Mouse (Mus musculus): ENCODE data around the gene Pheta2. TPM values are rescaled to one million over a fixed set of nuclear protein-coding genes. Genes with fewer than 3 reads are reported as not detected.
"Not testable (repeated sequence)": the region's sequence is repeated elsewhere in the genome, so short reads cannot be mapped to it uniquely, and the experiment has no call there.

Gene Pheta2
- polyA plus RNA-seq, 1 experiment from 2014 or later = 3.6 TPM

DNA sequence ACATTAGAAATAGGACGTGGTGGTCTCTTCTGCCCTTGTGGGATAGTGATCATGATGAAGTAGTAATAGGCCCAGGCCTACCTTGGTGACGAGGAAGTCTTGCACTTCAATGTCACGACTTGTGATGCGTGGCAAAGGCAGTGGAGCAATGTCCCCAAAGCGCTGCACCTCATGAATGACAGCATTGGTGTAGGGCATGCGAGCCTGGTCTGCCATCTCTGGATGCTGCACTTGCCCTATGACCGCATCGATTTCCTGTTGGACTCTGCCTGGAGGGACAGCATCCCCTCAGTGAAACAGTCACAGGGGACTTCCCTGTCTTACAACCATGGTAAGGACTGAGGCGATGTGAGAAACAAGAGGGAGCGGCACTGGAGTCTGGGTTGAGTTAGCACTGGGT, 51.2 kb downstream of the Pheta2 start:
- WGBS = 91% methylated on average over 10 of the region's 10 CpGs
- not testable (repeated sequence) for H3K36me3 ChIP-seq (replicated peaks; ENCODE audit: control insufficient read depth, insufficient read depth, low read depth, low read length); H3K4me1 ChIP-seq (ENCODE audit: control insufficient read depth, insufficient read depth, low read length); H3K27ac ChIP-seq (replicated peaks; ENCODE audit: low read depth, low read length); H3K9me3 ChIP-seq (replicated peaks; ENCODE audit: control insufficient read depth, low read length); DNase-seq (ENCODE audit: low spot score); H3K4me3 ChIP-seq (ENCODE audit: low read depth, low read length); H3K4me2 ChIP-seq (ENCODE audit: low read depth, low read length); H3K27me3 ChIP-seq (ENCODE audit: control insufficient read depth, insufficient read depth, low read length); ATAC-seq (replicated peaks; ENCODE audit: insufficient number of reproducible peaks, low FRiP score, low TSS enrichment, low read depth); H3K9ac ChIP-seq (replicated peaks; ENCODE audit: low read length)

- H3K4me3 ChIP-seq (ENCODE audit: low read depth, low read length); H3K9me3 ChIP-seq (replicated peaks; ENCODE audit: control insufficient read depth, low read length); ATAC-seq (replicated peaks; ENCODE audit: insufficient number of reproducible peaks, low FRiP score, low TSS enrichment, low read depth); H3K9ac ChIP-seq (replicated peaks; ENCODE audit: low read length); H3K4me2 ChIP-seq (ENCODE audit: low read depth, low read length); H3K27ac ChIP-seq (replicated peaks; ENCODE audit: low read depth, low read length); H3K36me3 ChIP-seq (replicated peaks; ENCODE audit: control insufficient read depth, insufficient read depth, low read depth, low read length); H3K4me1 ChIP-seq (ENCODE audit: control insufficient read depth, insufficient read depth, low read length); DNase-seq (ENCODE audit: low spot score); H3K27me3 ChIP-seq (ENCODE audit: control insufficient read depth, insufficient read depth, low read length): not testable (repeated sequence)
- WGBS = 82% methylated on average over 2 of the region's 2 CpGs
Observed at GRCm38 (mm10) chr15:82393922-82394321, 55.2 kb downstream of the Pheta2 start, which contains the start of gene Cyp2d11. Gene Cyp2d11, minus strand, starts transcription at chr15:82394022.

Small RNA genes within 50 kb of the gene (microRNA-seq; reads per million reads assigned to microRNA genes)
- not detected for gene Mir7684 (ENCODE audit: borderline number of aligned reads)

Other genes with a start within 250 kb of the Pheta2 start
- 19.9 and 21.0 TPM in 2 replicates for gene Ccdc134, start 211.0 kb upstream of the Pheta2 start, polyA plus RNA-seq (2014; fragmentation: Nextera tagmentation; extraction: Ambion mirVana)
- 105 and 109 TPM in 2 replicates for gene Srebf2, start 191.8 kb upstream of the Pheta2 start, polyA plus RNA-seq (2014; fragmentation: Nextera tagmentation; extraction: Ambion mirVana)
- 0.18 and 0.26 TPM in 2 replicates for gene Shisa8, start 126.1 kb upstream of the Pheta2 start, polyA plus RNA-seq (2014; fragmentation: Nextera tagmentation; extraction: Ambion mirVana)
- 0.42 TPM in 1 of 2 replicates, not detected in the other for gene Tnfrsf13c, start 114.6 kb upstream of the Pheta2 start, polyA plus RNA-seq (2014; fragmentation: Nextera tagmentation; extraction: Ambion mirVana)
- 86.4 and 92.5 TPM in 2 replicates for gene Cenpm, start 94.2 kb upstream of the Pheta2 start, polyA plus RNA-seq (2014; fragmentation: Nextera tagmentation; extraction: Ambion mirVana)
- 0.35 and 0.45 TPM in 2 replicates for gene 1500009C09Rik, start 86.5 kb upstream of the Pheta2 start, polyA plus RNA-seq (2014; fragmentation: Nextera tagmentation; extraction: Ambion mirVana)
- 66.3 and 66.7 TPM in 2 replicates for gene Sept3, start 64.0 kb upstream of the Pheta2 start, polyA plus RNA-seq (2014; fragmentation: Nextera tagmentation; extraction: Ambion mirVana)
- gene Wbp2nl, start 40.0 kb upstream of the Pheta2 start, polyA plus RNA-seq (2014; fragmentation: Nextera tagmentation; extraction: Ambion mirVana) = 0.34 TPM in 1 of 2 replicates, not detected in the other
- gene Naga, start within 50 bp of the Pheta2 start, polyA plus RNA-seq (2014; fragmentation: Nextera tagmentation; extraction: Ambion mirVana) = 26.9 and 30.6 TPM in 2 replicates
- gene Smdt1, start within 50 bp of the Pheta2 start, polyA plus RNA-seq (2014; fragmentation: Nextera tagmentation; extraction: Ambion mirVana) = 214 and 227 TPM in 2 replicates
- 271 and 281 TPM in 2 replicates for gene Ndufa6, start 15.4 kb downstream of the Pheta2 start, polyA plus RNA-seq (2014; fragmentation: Nextera tagmentation; extraction: Ambion mirVana)
- gene Cyp2d22, start 41.3 kb downstream of the Pheta2 start, polyA plus RNA-seq (2014; fragmentation: Nextera tagmentation; extraction: Ambion mirVana) = 1.4 and 2.2 TPM in 2 replicates
- not detected in 2 replicates for gene Cyp2d11, start 55.1 kb downstream of the Pheta2 start, polyA plus RNA-seq (2014; fragmentation: Nextera tagmentation; extraction: Ambion mirVana)
- not detected in 2 replicates for gene Cyp2d10, start 68.3 kb downstream of the Pheta2 start, polyA plus RNA-seq (2014; fragmentation: Nextera tagmentation; extraction: Ambion mirVana)
- gene Cyp2d9, start 94.5 kb downstream of the Pheta2 start, polyA plus RNA-seq (2014; fragmentation: Nextera tagmentation; extraction: Ambion mirVana) = not detected in 2 replicates
- not detected in 2 replicates for gene Cyp2d12, start 216.1 kb downstream of the Pheta2 start, polyA plus RNA-seq (2014; fragmentation: Nextera tagmentation; extraction: Ambion mirVana)